Mouse (Mus musculus): ENCODE data around the gene Tmub1. TPM values are rescaled to one million over a fixed set of nuclear protein-coding genes. Genes with fewer than 3 reads are reported as not detected.

The Tmub1 gene
- polyA plus RNA-seq (2014; fragmentation: Illumina TruSeq; extraction: RNeasy Lipid Tissue Mini Kit (QIAGEN cat#74804); ENCODE audit: low read depth, low replicate concordance), result 0.93 TPM

DNA sequence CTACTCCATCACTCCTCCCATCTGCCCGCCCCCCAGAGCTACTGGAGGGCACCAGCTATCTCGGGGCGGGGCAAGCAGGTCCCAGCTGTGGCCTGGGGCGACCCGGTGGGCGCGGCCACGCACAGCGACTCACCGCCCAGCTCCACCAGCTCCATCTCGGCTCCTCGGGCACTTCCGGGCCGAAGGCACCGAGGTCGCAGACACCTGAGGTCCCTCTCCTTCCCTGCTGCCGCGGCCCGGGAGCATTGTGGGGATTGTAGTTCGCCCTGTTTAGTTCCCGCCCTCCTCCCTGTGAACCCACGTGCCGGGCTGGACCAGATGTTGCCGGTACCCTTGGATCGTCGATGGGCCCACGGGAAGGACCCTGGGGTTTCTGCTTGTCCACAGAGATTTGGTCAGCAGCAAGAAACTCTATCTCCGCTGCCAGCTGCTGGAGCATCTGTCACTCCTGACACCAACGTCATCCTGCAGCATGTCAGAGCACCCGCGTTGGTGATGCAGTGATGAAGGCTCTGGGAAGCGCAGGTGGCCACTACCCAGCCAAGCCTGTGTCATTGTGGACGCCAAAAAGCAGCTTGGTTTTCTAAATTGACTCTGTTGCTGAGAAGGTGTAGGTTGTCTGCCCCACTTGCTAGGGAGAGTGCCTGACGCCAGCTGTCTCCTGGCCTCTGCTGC lies at the start of gene Tmub1:
Gene Tmub1 (minus strand): TSS at position 231 of the 675 bp plus-strand sequence.

DNA sequence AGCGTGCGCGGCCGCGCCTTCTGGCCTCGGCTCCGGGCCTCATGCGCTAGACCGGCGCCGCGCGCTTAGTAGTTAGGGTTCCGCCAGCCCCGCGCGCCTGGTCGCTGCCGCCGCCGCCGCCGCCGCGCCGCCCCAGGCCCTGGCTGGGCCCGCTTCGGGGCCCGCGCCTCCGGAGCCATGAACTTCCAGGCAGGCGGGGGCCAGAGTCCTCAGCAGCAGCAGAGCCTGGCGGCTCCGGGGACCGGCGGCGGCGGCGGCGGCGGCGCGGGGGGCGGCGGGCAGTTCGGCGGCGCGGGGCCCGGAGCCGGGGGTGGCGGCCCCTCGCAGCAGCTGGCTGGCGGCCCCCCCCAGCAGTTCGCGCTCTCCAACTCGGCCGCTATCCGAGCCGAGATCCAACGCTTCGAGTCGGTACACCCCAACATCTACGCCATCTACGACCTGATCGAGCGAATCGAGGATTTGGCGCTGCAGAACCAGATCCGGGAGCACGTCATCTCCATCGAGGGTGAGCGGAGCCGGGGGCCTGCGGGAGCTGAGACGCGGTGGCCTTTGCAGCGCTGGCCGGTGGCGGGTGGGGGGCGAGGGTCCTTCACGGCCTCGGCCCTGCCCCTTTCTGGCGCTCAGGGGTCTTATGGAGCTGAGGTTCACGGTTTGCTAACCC lies 4.5 kb upstream of the Tmub1 start, which contains the start of gene Agap3:
Gene Agap3 (plus strand): TSS at position 148 of the 661 bp plus-strand sequence.

GRCm38 (mm10) chr5:24444746-24445427 lies 2.8 kb downstream of the Tmub1 start, which contains the start of gene Fastk:
Gene Fastk (minus strand): TSS chr5:24445287.

DNA sequence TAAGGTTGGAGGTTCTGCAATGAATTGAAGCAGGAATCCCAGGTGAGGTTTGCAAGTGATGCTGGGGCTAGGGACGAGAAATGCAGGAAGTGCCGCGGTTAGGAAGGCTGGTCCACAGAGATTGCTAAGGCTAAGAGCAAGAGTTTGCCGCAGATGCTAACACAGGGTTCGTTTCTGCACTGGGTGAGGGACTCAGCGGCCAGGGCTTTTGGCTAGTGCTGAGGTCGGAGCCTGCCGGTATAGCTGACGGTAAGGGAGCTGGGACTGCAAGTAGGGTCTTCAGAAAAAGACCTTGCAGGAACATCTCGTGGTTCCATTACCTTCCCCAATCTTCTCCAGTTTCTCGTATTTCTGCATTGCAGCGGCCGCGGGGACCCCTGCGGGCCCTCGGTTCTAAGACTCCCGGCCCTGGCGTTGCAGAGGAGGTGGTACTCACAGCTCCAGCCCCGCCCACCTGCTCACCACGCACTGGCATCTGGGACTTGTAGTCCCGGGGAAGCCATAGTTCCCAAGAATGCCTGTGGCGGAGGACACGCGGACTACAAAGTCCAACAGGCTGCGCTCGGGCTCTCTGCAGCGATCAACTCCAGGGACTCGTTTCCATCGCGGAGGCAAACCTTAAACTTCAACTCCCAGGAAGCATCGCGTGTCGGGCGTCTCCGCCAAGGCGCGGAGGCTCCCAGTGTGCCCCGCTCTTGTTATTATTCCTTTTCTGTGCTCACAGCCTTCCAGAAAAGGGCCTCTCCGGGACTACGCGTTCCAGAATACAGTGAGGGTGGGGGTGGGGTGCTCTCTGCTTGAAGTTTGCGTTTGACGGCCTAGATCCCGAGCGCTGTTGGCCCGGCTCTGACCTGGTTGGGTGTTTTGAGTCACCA lies 24.3 kb downstream of the Tmub1 start, which contains the start of the genes Cdk5 and Slc4a2:
Gene Cdk5 (minus strand): TSS at position 402 of the 875 bp plus-strand sequence.
Gene Slc4a2 (plus strand): TSS at position 709 of the 875 bp plus-strand sequence.

DNA sequence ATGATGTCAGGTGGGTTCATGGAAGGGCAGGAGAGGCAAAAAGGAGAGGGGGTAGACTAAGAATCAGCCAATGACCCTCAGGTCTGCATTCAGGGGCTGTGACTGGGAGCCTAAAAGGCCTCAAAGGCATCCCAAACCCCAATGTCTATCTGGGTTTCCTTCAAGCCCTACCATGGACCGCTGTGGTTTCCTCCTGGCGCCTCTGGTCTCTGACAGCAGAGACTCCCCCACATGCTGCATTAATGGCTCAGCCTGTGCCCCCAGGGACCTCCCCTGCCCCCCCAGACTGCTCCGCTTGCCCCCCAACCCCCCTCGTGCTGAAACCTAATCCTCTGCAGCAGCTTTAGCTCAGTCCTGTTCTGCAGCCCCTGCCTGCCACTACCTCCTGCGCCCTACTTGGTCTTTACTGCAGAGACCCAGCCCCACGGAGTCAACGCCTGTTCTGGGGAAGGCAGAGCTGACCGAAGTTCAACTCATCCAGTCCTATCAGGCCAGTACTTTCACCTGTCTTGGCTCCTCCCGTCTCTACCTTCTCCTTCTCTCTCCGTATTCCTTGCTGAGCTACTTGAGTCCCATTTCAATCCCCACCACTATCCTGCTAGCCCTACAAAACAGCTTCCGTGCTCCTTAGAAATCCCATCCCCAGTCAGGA lies 34.5 kb downstream of the Tmub1 start, which contains the start of gene Asic3:
Gene Asic3 (plus strand): TSS at position 351 of the 652 bp plus-strand sequence.

Other genes with a start within 250 kb of the Tmub1 start
- 0.35 TPM for gene Kcnh2, start 96.2 kb downstream of the Tmub1 start, polyA plus RNA-seq (2014; fragmentation: Illumina TruSeq; extraction: RNeasy Lipid Tissue Mini Kit (QIAGEN cat#74804); ENCODE audit: low read depth, low replicate concordance)
- gene Nos3, start 83.0 kb downstream of the Tmub1 start, polyA plus RNA-seq (2014; fragmentation: Illumina TruSeq; extraction: RNeasy Lipid Tissue Mini Kit (QIAGEN cat#74804); ENCODE audit: low read depth, low replicate concordance), result 0.35 TPM
- gene Atg9b, start 55.7 kb downstream of the Tmub1 start, polyA plus RNA-seq (2014; fragmentation: Illumina TruSeq; extraction: RNeasy Lipid Tissue Mini Kit (QIAGEN cat#74804); ENCODE audit: low read depth, low replicate concordance), result not detected
- gene Abcb8, start 54.2 kb downstream of the Tmub1 start, polyA plus RNA-seq (2014; fragmentation: Illumina TruSeq; extraction: RNeasy Lipid Tissue Mini Kit (QIAGEN cat#74804); ENCODE audit: low read depth, low replicate concordance), result 1.5 TPM
- gene Asic3, start 34.5 kb downstream of the Tmub1 start, polyA plus RNA-seq (2014; fragmentation: Illumina TruSeq; extraction: RNeasy Lipid Tissue Mini Kit (QIAGEN cat#74804); ENCODE audit: low read depth, low replicate concordance), result not detected
- gene Cdk5, start 24.3 kb downstream of the Tmub1 start, polyA plus RNA-seq (2014; fragmentation: Illumina TruSeq; extraction: RNeasy Lipid Tissue Mini Kit (QIAGEN cat#74804); ENCODE audit: low read depth, low replicate concordance), result 12.3 TPM
- 3.8 TPM for gene Slc4a2, start 24.0 kb downstream of the Tmub1 start, polyA plus RNA-seq (2014; fragmentation: Illumina TruSeq; extraction: RNeasy Lipid Tissue Mini Kit (QIAGEN cat#74804); ENCODE audit: low read depth, low replicate concordance)
- gene Fastk, start 2.6 kb downstream of the Tmub1 start, polyA plus RNA-seq (2014; fragmentation: Illumina TruSeq; extraction: RNeasy Lipid Tissue Mini Kit (QIAGEN cat#74804); ENCODE audit: low read depth, low replicate concordance), result 2.4 TPM
- 4.7 TPM for gene Agap3, start 4.3 kb upstream of the Tmub1 start, polyA plus RNA-seq (2014; fragmentation: Illumina TruSeq; extraction: RNeasy Lipid Tissue Mini Kit (QIAGEN cat#74804); ENCODE audit: low read depth, low replicate concordance)
- not detected for gene Gbx1, start 79.3 kb upstream of the Tmub1 start, polyA plus RNA-seq (2014; fragmentation: Illumina TruSeq; extraction: RNeasy Lipid Tissue Mini Kit (QIAGEN cat#74804); ENCODE audit: low read depth, low replicate concordance)
- not detected for gene Asb10, start 93.1 kb upstream of the Tmub1 start, polyA plus RNA-seq (2014; fragmentation: Illumina TruSeq; extraction: RNeasy Lipid Tissue Mini Kit (QIAGEN cat#74804); ENCODE audit: low read depth, low replicate concordance)
- not detected for gene 4931409K22Rik, start 109.0 kb upstream of the Tmub1 start, polyA plus RNA-seq (2014; fragmentation: Illumina TruSeq; extraction: RNeasy Lipid Tissue Mini Kit (QIAGEN cat#74804); ENCODE audit: low read depth, low replicate concordance)
- 20.0 TPM for gene Abcf2, start 129.6 kb upstream of the Tmub1 start, polyA plus RNA-seq (2014; fragmentation: Illumina TruSeq; extraction: RNeasy Lipid Tissue Mini Kit (QIAGEN cat#74804); ENCODE audit: low read depth, low replicate concordance)
- gene Chpf2, start 138.9 kb upstream of the Tmub1 start, polyA plus RNA-seq (2014; fragmentation: Illumina TruSeq; extraction: RNeasy Lipid Tissue Mini Kit (QIAGEN cat#74804); ENCODE audit: low read depth, low replicate concordance), result 2.4 TPM
- gene Smarcd3, start 176.6 kb upstream of the Tmub1 start, polyA plus RNA-seq (2014; fragmentation: Illumina TruSeq; extraction: RNeasy Lipid Tissue Mini Kit (QIAGEN cat#74804); ENCODE audit: low read depth, low replicate concordance), result 3.0 TPM
- gene Nub1, start 237.7 kb upstream of the Tmub1 start, polyA plus RNA-seq (2014; fragmentation: Illumina TruSeq; extraction: RNeasy Lipid Tissue Mini Kit (QIAGEN cat#74804); ENCODE audit: low read depth, low replicate concordance), result 57.0 TPM

All from adrenal gland, adult 10 weeks (tissue).